Mouse (Mus musculus) embryonic facial prominence, embryonic 11.5 days (tissue): ENCODE data around the gene Rock2. TPM values are rescaled to one million over a fixed set of nuclear protein-coding genes. Genes with fewer than 3 reads are reported as not detected.

ENCODE experiments used
- ATAC-seq: fragments of 200-750 bp; cut with Nextera tagmentation; replicated peaks from 2 replicates; pipeline ENCODE4 v1.8.0; 2017; ENCODE audit warnings: low read depth; ENCODE audit not compliant: insufficient number of reproducible peaks, low FRiP score, low TSS enrichment
- DNase-seq: peaks from one replicate; pipeline ENCODE4 v3.0.0-alpha.2; 2015; ENCODE audit warnings: low spot score
- H3K27ac ChIP-seq: fragments of 300-500 bp; sonication (generic); replicated peaks from 2 replicates; pipeline ENCODE4 v1.5.1; 2014; ENCODE audit warnings: mild to moderate bottlenecking, low read depth, low read length, control low read depth
- H3K27me3 ChIP-seq: fragments of 300-500 bp; sonication (generic); 2 replicates; pipeline ENCODE4 v1.6.1; 2014; ENCODE audit warnings: mild to moderate bottlenecking, low read length, moderate library complexity, mixed read lengths; ENCODE audit not compliant: control insufficient read depth, insufficient read depth
- H3K36me3 ChIP-seq: fragments of 300-500 bp; sonication (generic); replicated peaks from 2 replicates; pipeline ENCODE4 v1.6.1; 2014; ENCODE audit warnings: low read depth, mild to moderate bottlenecking, low read length, moderate library complexity, mixed read lengths; ENCODE audit not compliant: control insufficient read depth, insufficient read depth
- H3K4me1 ChIP-seq: fragments of 300-500 bp; sonication (generic); 2 replicates; pipeline ENCODE4 v1.6.1; 2014; ENCODE audit warnings: low read length, mixed read lengths; ENCODE audit not compliant: control insufficient read depth, insufficient read depth
- H3K4me2 ChIP-seq: fragments of 300-500 bp; sonication (generic); 2 replicates; pipeline ENCODE4 v1.6.1; 2014; ENCODE audit warnings: low read depth, mild to moderate bottlenecking, control low read depth, low read length, moderate library complexity
- H3K4me3 ChIP-seq: fragments of 300-500 bp; sonication (generic); 2 replicates; pipeline ENCODE4 v1.5.1; 2014; ENCODE audit warnings: low read depth, low read length, control low read depth
- H3K9ac ChIP-seq: fragments of 300-500 bp; sonication (generic); replicated peaks from 2 replicates; pipeline ENCODE4 v1.6.1; 2014; ENCODE audit warnings: mild to moderate bottlenecking, control low read depth, low read length
- H3K9me3 ChIP-seq: fragments of 300-500 bp; sonication (generic); replicated peaks from 2 replicates; pipeline ENCODE4 v1.6.1; 2016; ENCODE audit warnings: mild to moderate bottlenecking, low read length, inconsistent platforms, mixed read lengths; ENCODE audit not compliant: control insufficient read depth
- WGBS: fragments of 180-500 bp; shearing (Covaris S2); extraction: QIAGEN DNeasy Blood & Tissue Kit; methylation state at CpG from one replicate; pipeline ENCODE4 v1.1.7; 2014; 5-methylcytosine and 5-hydroxymethylcytosine counted together
- polyA plus RNA-seq: library from polyadenylated mRNA; unstranded; fragments of >200 nt; fragmentation: Nextera tagmentation; extraction: Ambion mirVana; gene quantifications from 2 replicates; pipeline ENCODE4 v1.2.1, GENCODE M21; 2014

Rock2 gene
- polyA plus RNA-seq, 1 experiment from 2014 or later, result 13.6 TPM

DNA sequence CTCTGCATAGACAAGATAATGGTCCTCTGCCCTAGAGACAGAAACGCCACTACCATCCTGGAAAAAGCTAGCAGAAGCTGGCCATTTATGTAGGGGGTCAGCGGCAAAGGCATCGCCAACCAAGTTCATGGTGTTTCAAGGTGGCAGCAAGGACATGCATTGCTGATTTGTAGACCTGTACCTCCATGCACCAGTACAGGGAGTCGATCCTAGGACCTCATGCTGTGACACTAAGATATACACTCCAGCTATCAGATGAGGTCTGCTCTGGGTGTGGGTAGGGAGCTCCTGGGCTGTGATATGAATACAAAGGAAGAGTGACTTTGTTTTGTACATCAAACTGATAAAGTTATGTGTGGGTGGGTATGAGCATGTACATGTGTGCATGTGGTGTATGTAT is 14.6 kb upstream of the Rock2 start:
- Histone ChIP-seq H3K4me3 (no peak overlapping the region), H3K36me3 (no peaks in the 10 kb centered on the region), H3K27ac (no peak overlapping the region), H3K9ac (no peak overlapping the region), H3K27me3 (no peaks in the 10 kb centered on the region), H3K4me1 (no peaks in the 10 kb centered on the region), H3K4me2 (no peak overlapping the region), H3K9me3 (no peaks in the 10 kb centered on the region)
- no peak for ATAC-seq
- 90% methylated on average over 4 of the region's 4 CpGs for WGBS
- no peak for DNase-seq

- Histone ChIP-seq H3K9ac (no peak overlapping the region), H3K4me2 (no peak overlapping the region), H3K4me3 (no peak overlapping the region), H3K4me1 (no peaks in the 10 kb centered on the region), H3K36me3 (no peaks in the 10 kb centered on the region), H3K27ac (no peak overlapping the region), H3K9me3 (no peaks in the 10 kb centered on the region), H3K27me3 (no peaks in the 10 kb centered on the region)
- no peak for ATAC-seq
- WGBS, result 92% methylated on average over 3 of the region's 3 CpGs
- no peak for DNase-seq
Measured at GRCm38 (mm10) chr12:16882442-16882841, 12.3 kb upstream of the Rock2 start.

DNA sequence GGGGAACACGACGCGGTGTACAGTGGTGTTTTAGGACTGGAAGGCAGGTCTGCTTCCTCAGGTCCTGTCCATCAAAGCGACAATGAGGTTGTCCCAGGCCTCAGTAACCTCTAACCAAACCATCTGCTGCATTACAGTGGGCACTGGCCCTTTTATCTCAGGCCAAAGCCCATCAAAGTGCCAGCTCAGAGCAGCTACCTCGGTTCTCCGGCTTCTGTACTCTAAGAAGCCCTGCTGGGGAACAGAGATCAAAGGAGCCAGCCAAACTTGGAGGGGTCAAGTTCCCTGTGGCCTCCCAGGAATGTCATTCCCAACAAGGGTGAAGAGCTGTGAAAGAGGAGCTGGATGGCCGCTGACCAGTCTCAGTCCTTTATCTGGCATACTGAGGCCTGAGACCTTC is 11.6 kb upstream of the Rock2 start:
- Histone ChIP-seq H3K36me3 (no peaks in the 10 kb centered on the region), H3K9me3 (no peaks in the 10 kb centered on the region), H3K27me3 (no peaks in the 10 kb centered on the region), H3K27ac (no peak overlapping the region), H3K4me3 (no peak overlapping the region), H3K4me1 (no peaks in the 10 kb centered on the region), H3K9ac (no peak overlapping the region), H3K4me2 (no peak overlapping the region)
- ATAC-seq, result no peak
- no peak for DNase-seq
- WGBS, result 63% methylated on average over 7 of the region's 7 CpGs

- Histone ChIP-seq H3K9ac (no peak overlapping the region), H3K4me3 (no peak overlapping the region), H3K36me3 (no peaks in the 10 kb centered on the region), H3K9me3 (no peaks in the 10 kb centered on the region), H3K27ac (no peak overlapping the region), H3K4me2 (no peak overlapping the region), H3K4me1 (no peaks in the 10 kb centered on the region), H3K27me3 (no peaks in the 10 kb centered on the region)
- WGBS, result 87% methylated on average over 4 of the region's 4 CpGs
- DNase-seq, result no peak
- ATAC-seq, result no peak
Measured at GRCm38 (mm10) chr12:16884534-16884933, 10.2 kb upstream of the Rock2 start.

GRCm38 (mm10) chr12:16886354-16886753 is 8.3 kb upstream of the Rock2 start:
- Histone ChIP-seq H3K36me3 (no peaks in the 10 kb centered on the region), H3K4me2 (no peak overlapping the region)
- ATAC-seq, result no peak

GRCm38 (mm10) chr12:16893039-16893438 is 1.7 kb upstream of the Rock2 start:
- DNase-seq, result no peak
- Histone ChIP-seq H3K4me1 (no peaks in the 10 kb centered on the region; the same call in 1 of the 2 replicates), H3K4me3 (no peak overlapping the region), H3K27ac (no peak overlapping the region), H3K36me3 (no peaks in the 10 kb centered on the region), H3K9me3 (no peaks in the 10 kb centered on the region), H3K27me3 (no peaks in the 10 kb centered on the region), H3K9ac (no peak overlapping the region), H3K4me2 (no peak overlapping the region)
- no peak for ATAC-seq
- 79% methylated on average over 2 of the region's 2 CpGs for WGBS

More at GRCm38 (mm10) chr12:16886354-16886753, 8.3 kb upstream of the Rock2 start:
- Histone ChIP-seq H3K27ac (no peak overlapping the region), H3K9me3 (no peaks in the 10 kb centered on the region), H3K9ac (no peak overlapping the region), H3K4me3 (no peak overlapping the region), H3K27me3 (no peaks in the 10 kb centered on the region), H3K4me1 (no peaks in the 10 kb centered on the region)
- no peak for DNase-seq
- 90% methylated on average over 6 of the region's 6 CpGs for WGBS

DNA sequence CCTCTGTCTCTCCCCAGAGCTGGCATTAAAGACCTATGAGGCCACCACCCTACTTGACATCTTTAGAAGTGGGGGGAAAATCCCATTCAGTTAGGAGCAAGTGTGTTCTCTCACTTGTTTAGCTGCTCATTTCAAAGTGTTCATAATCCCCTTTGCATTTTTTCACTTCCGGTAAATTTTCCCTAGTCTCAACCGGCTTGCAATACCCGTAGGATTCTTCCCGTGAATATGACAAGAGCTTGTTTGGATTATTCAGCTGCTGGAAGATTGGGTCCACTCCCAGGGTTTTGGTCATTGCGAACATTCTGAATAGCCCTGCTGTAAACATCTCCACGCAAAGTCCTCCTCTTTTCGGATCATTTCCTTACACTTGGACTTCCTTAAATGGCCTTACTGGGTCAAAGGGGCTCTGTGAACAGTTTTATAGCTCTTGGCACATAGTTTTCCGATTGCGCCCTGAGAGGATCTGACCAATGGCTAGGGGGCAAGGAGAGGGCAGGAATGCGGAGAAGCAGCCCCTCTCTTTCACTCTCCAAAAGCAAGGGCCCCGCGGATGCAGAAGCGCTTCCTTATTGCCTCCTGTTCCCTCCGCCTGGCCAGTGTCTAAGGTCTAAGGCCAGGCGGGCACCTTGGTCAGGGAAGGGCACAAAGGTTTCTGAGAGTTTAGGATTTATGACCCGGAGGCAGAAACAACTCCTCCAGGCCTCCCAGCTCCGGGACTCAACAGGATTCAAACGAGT is 869 bp upstream of the Rock2 start:
- Histone ChIP-seq H3K4me2 (peak overlapping the region; percentile 71), H3K4me1 (no peaks in the 10 kb centered on the region; the same call in 1 of the 2 replicates), H3K36me3 (no peaks in the 10 kb centered on the region), H3K4me3 (peak overlapping the region; percentile 78), H3K9ac (peak overlapping the region; percentile 84), H3K9me3 (no peaks in the 10 kb centered on the region), H3K27me3 (no peaks in the 10 kb centered on the region), H3K27ac (peak overlapping the region; percentile 83)
- DNase-seq, result no peak
- no peak for ATAC-seq
- WGBS, result 4% methylated on average over 18 of the region's 18 CpGs

- H3K9ac ChIP-seq, result peak overlapping the region; percentile 84
- H3K36me3 ChIP-seq, result no peaks in the 10 kb centered on the region
- H3K27ac ChIP-seq, result peak overlapping the region; percentile 83
- peak; percentile 55 for DNase-seq
- peak overlapping the region; percentile 64 for H3K4me2 ChIP-seq
- H3K9me3 ChIP-seq, result no peaks in the 10 kb centered on the region
- no peaks in the 10 kb centered on the region; the same call in 1 of the 2 replicates for H3K4me1 ChIP-seq
- H3K4me3 ChIP-seq, result peak overlapping the region; percentile 78
- peak; percentile 68 for ATAC-seq
- H3K27me3 ChIP-seq, result no peaks in the 10 kb centered on the region
- WGBS, result under 1% methylated on average over 40 of the region's 41 CpGs
Measured at GRCm38 (mm10) chr12:16895221-16895928, 680 bp downstream of the Rock2 start.
